Mouse (Mus musculus): ENCODE measurements at regions not wholly inside any gene's neighbourhood (a gene's known extent, or its start where the extent isn't known, plus 50 kb on each side); places are given as distances from the start of the nearest gene placed in this dataset.

DNA sequence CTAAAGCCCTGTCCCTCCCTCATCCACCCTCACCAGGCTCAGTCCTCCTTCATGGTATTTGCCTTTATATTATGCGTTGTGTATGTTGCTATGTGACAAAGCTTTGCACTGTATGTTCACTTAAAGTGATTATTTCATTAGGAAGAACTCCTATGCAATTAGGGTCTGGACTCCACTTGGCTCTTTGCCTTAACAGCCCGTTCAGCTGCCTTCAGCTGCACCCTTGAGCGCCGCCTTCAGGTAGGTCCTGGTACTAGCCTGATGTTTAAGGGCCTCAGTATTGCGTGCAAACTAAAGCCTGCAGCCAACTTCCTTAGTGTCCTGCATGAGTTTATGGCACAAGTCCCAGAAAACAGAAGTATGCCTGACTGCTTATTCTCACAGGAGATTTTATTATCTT is 101.9 kb upstream of the Rasgrp1 start:
- no peak overlapping the region for H3K27ac ChIP-seq
- H3K4me2 ChIP-seq (ENCODE audit: low read length) = no peak overlapping the region
- H3K4me3 ChIP-seq (replicated peaks; ENCODE audit: low read depth, low read length) = no peak overlapping the region
- no peaks in the 10 kb centered on the region for H3K4me1 ChIP-seq (replicated peaks; ENCODE audit: insufficient read depth, low read length)
- WGBS = 33% methylated on average over 5 of the region's 5 CpGs
- H3K36me3 ChIP-seq (ENCODE audit: insufficient read depth, low read length) = no peaks in the 10 kb centered on the region
- no peak for ATAC-seq (replicated peaks; ENCODE audit: low FRiP score, low read depth)
- DNase-seq (ENCODE audit: low spot score) = peak; percentile 40
- no peak overlapping the region for H3K9ac ChIP-seq (ENCODE audit: low read depth, low read length)
- peak; percentile 61 for TF ChIP-seq CTCF (IDR thresholded peaks at IDR 0.05; ENCODE audit: low read depth)
- no peaks in the 10 kb centered on the region for H3K27me3 ChIP-seq (ENCODE audit: insufficient read depth, low read length)
- no peaks in the 10 kb centered on the region for H3K9me3 ChIP-seq (replicated peaks; ENCODE audit: low read length)

DNA sequence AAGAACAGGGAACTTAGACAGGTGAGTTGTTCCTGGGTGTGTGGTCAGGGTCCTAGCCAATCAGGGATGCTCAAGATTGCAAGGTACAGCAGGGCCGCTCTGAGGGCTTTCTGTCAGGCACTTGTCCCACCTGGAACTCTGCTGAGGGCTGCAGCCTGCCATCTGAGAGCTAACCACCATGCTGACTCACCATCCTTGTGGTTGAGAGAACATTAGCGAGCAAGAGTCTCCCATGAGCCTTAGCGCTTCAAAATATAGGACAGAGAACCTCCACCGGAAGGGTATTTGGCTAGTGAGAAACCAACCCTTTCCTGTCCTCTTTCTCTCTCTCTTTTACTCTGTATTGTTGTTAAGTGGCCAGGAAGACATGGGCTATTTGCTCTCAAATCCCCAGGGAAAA is 104.1 kb upstream of the Rasgrp1 start:
- Histone ChIP-seq H3K4me1 (replicated peaks; ENCODE audit: insufficient read depth, low read length) (no peaks in the 10 kb centered on the region), H3K9me3 (replicated peaks; ENCODE audit: low read length) (no peaks in the 10 kb centered on the region), H3K36me3 (ENCODE audit: insufficient read depth, low read length) (no peaks in the 10 kb centered on the region), H3K4me3 (replicated peaks; ENCODE audit: low read depth, low read length) (no peak overlapping the region), H3K9ac (ENCODE audit: low read depth, low read length) (no peak overlapping the region), H3K4me2 (ENCODE audit: low read length) (no peak overlapping the region), H3K27ac (no peak overlapping the region), H3K27me3 (ENCODE audit: insufficient read depth, low read length) (no peaks in the 10 kb centered on the region)
- no peak for TF ChIP-seq CTCF (IDR thresholded peaks at IDR 0.05; ENCODE audit: low read depth)
- DNase-seq (ENCODE audit: low spot score) (no peak), ATAC-seq (replicated peaks; ENCODE audit: low FRiP score, low read depth) (no peak)
- 84% methylated on average over 4 of the region's 4 CpGs for WGBS

DNA sequence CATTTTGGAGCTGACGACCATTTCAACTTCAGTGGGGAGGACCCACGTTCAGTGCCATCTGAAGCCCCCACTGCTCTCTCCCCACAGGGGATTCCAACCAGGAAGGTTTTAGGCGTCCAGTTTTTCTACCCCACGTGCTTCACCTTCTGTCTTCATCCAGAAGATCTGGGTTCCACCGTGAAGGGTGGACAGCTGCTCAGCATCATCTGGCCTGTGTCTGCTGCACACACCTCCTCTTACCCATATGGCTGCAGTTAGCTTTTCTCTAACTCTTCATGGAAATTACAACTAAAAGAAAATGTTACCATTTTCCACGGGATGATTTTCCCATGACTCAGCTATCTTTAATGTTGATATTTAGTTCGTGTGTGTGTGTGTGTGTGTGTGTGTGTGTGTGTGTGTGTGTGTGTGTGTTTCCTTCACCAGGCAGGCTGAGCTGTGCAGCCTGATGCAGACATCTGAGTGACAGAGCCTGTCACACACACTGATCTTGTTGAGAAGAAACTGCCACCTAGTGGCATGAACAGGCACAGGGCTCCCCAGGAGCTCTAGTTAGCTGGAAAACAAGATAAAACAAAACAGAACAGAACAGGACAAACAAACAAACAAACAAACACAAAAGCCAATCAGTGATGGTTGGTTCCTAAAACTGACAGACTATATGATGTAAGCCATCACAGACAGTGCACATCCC is 107.5 kb upstream of the Rasgrp1 start:
- Histone ChIP-seq H3K4me3 (replicated peaks; ENCODE audit: low read depth, low read length) (no peak overlapping the region), H3K4me1 (replicated peaks; ENCODE audit: insufficient read depth, low read length) (no peaks in the 10 kb centered on the region), H3K9me3 (replicated peaks; ENCODE audit: low read length) (no peaks in the 10 kb centered on the region), H3K4me2 (ENCODE audit: low read length) (no peak overlapping the region), H3K36me3 (ENCODE audit: insufficient read depth, low read length) (no peaks in the 10 kb centered on the region), H3K27me3 (ENCODE audit: insufficient read depth, low read length) (no peaks in the 10 kb centered on the region), H3K9ac (ENCODE audit: low read depth, low read length) (no peak overlapping the region), H3K27ac (no peak overlapping the region)
- peak; percentile 66; the same call in 1 of the 2 replicates for TF ChIP-seq CTCF (IDR thresholded peaks at IDR 0.05; ENCODE audit: low read depth)
- ATAC-seq (replicated peaks; ENCODE audit: low FRiP score, low read depth) = peak; percentile 57; the same call in 1 of the 2 replicates
- DNase-seq (ENCODE audit: low spot score) = peak; percentile 23
- 57% methylated on average over 7 of the region's 7 CpGs for WGBS

DNA sequence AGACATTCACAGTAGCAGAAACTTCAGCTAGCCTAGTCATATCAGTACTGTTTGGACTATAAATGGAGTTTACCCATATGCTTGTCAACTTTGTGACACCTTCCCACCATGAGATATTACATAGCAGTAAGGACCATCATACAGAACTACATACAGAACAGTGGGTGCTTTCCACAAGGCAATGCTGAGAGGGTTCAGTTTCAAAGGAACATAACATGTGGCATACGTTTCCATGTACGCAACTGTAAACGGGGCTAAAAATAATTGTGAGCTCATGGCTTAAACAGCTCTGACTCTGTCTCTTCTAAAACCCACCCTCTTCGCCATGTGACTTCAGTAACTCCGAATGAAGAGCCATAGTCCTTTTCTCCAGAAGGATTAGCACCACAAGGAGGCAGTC is 109.0 kb upstream of the Rasgrp1 start:
- H3K27ac ChIP-seq = no peak overlapping the region
- DNase-seq (ENCODE audit: low spot score) (peak; percentile 49), ATAC-seq (replicated peaks; ENCODE audit: low FRiP score, low read depth) (no peak)
- no peaks in the 10 kb centered on the region for H3K9me3 ChIP-seq (replicated peaks; ENCODE audit: low read length)
- H3K36me3 ChIP-seq (ENCODE audit: insufficient read depth, low read length) = no peaks in the 10 kb centered on the region
- TF ChIP-seq CTCF (IDR thresholded peaks at IDR 0.05; ENCODE audit: low read depth) = no peak; the same call in 1 of the 2 replicates
- 70% methylated on average over 5 of the region's 5 CpGs for WGBS
- no peak overlapping the region for H3K4me3 ChIP-seq (replicated peaks; ENCODE audit: low read depth, low read length)
- no peaks in the 10 kb centered on the region for H3K27me3 ChIP-seq (ENCODE audit: insufficient read depth, low read length)
- H3K9ac ChIP-seq (ENCODE audit: low read depth, low read length) = no peak overlapping the region
- no peak overlapping the region for H3K4me2 ChIP-seq (ENCODE audit: low read length)
- no peaks in the 10 kb centered on the region for H3K4me1 ChIP-seq (replicated peaks; ENCODE audit: insufficient read depth, low read length)

DNA sequence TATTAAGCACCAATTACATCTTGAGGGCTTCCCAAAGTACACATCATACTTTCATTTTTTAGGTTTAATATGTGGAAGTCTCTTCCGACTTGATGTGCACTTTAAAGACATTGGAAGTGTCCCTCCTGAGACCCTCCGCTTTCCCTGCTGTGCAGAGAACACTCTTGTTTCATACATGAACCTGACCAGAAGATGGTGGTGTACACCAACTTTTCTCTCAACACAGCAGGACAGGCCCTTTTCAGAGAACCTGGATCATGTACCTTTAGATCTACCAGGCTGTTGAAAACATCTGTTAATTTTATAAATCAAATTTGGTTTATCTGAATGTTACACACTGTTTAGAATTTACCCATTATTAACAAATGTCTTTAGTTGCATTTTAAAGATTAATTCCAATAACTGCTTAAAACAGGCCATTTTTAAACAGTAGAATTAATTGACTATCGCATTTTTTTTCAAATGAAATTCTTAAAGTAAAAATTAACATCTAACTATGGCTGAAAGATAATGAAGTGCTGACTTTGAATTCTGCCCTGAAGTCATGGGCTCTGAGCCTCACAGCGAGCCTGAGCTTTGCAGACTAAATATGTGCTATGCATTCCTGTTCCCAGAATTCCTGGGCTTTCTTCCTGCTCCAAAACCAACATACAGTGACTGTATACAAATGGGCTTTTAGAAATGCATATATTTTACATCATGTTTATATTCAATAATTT is 112.4 kb upstream of the Rasgrp1 start:
- no peak overlapping the region for H3K27ac ChIP-seq
- peak; percentile 63 for TF ChIP-seq CTCF (IDR thresholded peaks at IDR 0.05; ENCODE audit: low read depth)
- H3K9ac ChIP-seq (ENCODE audit: low read depth, low read length) = no peak overlapping the region
- H3K36me3 ChIP-seq (ENCODE audit: insufficient read depth, low read length) = no peaks in the 10 kb centered on the region
- H3K4me3 ChIP-seq (replicated peaks; ENCODE audit: low read depth, low read length) = no peak overlapping the region
- peak; percentile 57 for DNase-seq (ENCODE audit: low spot score)
- H3K9me3 ChIP-seq (replicated peaks; ENCODE audit: low read length) = no peaks in the 10 kb centered on the region
- no peaks in the 10 kb centered on the region for H3K4me1 ChIP-seq (replicated peaks; ENCODE audit: insufficient read depth, low read length)
- H3K4me2 ChIP-seq (ENCODE audit: low read length) = no peak overlapping the region
- 76% methylated on average over 4 of the region's 4 CpGs for WGBS
- H3K27me3 ChIP-seq (ENCODE audit: insufficient read depth, low read length) = no peaks in the 10 kb centered on the region
- no peak for ATAC-seq (replicated peaks; ENCODE audit: low FRiP score, low read depth)

DNA sequence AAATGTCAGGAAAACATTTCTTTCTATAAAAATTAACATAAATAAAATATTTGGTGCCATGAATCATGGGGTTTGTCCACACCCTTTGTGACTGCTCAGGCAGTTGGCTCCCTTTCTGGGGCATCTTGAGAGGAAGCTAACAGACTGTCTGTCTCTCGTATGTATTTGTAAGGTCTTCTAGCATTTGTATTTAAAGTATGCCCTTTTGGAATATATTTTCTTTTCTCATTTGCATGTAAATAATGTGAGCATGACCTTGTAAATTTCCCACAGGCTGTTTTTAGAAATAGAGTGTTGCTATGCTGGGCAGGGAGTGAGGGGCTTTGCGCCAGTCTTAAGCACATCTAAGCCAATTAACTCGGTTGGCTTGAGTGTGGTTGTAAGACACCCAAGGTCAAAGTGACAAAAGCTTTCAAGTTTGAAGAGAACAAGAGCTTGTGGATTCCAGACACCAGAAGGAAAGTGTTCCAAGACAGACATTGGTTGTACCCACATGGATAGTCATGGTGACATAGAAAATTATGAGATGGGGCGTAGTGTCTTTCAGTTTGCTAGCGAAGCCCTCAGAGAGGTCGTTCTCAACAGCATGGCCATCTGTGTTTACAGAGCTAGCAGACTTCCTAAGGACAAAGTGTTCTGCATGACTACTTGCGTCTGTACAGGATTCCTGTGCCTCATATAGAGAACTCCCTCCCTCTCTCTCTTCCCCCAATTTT is 113.1 kb upstream of the Rasgrp1 start:
- Histone ChIP-seq H3K4me2 (ENCODE audit: low read length) (no peak overlapping the region), H3K9ac (ENCODE audit: low read depth, low read length) (no peak overlapping the region), H3K4me3 (replicated peaks; ENCODE audit: low read depth, low read length) (no peak overlapping the region), H3K36me3 (ENCODE audit: insufficient read depth, low read length) (no peaks in the 10 kb centered on the region), H3K4me1 (replicated peaks; ENCODE audit: insufficient read depth, low read length) (no peaks in the 10 kb centered on the region), H3K27ac (0 out of 2 replicates have a peak overlapping the region, but pooled peaks have one; percentile 14), H3K9me3 (replicated peaks; ENCODE audit: low read length) (no peaks in the 10 kb centered on the region), H3K27me3 (ENCODE audit: insufficient read depth, low read length) (no peaks in the 10 kb centered on the region)
- peak; percentile 70 for DNase-seq (ENCODE audit: low spot score)
- no peak for TF ChIP-seq CTCF (IDR thresholded peaks at IDR 0.05; ENCODE audit: low read depth)
- ATAC-seq (replicated peaks; ENCODE audit: low FRiP score, low read depth) = no peak
- WGBS = 63% methylated on average over 7 of the region's 7 CpGs

All from kidney, postnatal 0 days (tissue).